8 mouse cellular contexts compared by ENCODE assay signal in the genomic region with DNA sequence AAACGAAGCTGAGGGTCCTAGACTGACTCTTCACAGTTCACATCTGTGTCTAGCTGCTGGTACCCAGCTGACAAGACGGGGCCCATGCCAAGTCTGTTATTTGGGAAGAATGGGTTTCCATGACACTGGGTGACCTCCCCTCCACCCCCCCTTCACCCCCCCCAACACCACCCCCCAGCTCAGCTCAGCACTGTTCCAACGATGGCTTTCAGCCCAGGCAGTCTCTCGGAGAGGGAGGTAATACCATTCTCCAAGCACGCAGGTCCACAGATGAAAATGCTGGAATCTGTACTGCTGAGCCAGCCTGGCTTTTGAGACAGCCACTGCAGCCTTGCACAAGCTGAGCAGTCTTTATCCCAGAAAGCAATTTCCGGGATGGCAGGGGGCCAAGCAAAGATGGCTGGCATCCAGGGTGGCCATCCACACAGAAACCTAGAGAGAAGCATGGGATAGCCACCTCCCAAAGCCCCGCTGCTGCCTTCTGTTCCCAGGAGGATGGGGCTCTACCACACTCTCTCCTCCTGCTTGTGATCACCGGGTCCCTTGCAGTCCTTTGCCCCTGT. TPM values are rescaled to one million over a fixed set of nuclear protein-coding genes. Genes with fewer than 3 reads are reported as not detected.
DNase-seq lines count a peak whose midpoint lies in the region; ATAC-seq and TF ChIP-seq lines count a peak whose summit lies in the region.

No protein-coding gene starts in this region.

- H3K4me3 ChIP-seq in forebrain, embryonic 10.5 days = no peak overlapping the region
- no peak overlapping the region for H3K4me3 ChIP-seq in forebrain, embryonic 11.5 days (ENCODE audit: low read depth, low read length)
- no peak overlapping the region for H3K4me3 ChIP-seq in neural tube, embryonic 12.5 days
- H3K4me3 ChIP-seq in limb, embryonic 14.5 days (replicated peaks; ENCODE audit: low read length) = no peak overlapping the region

- peak overlapping the region; percentile 20; the same call in 1 of the 2 replicates for H3K27ac ChIP-seq in forebrain, embryonic 10.5 days
- H3K27ac ChIP-seq in forebrain, embryonic 11.5 days (ENCODE audit: low read depth, low read length) = no peak overlapping the region
- H3K27ac ChIP-seq in neural tube, embryonic 12.5 days = no peak overlapping the region
- no peak overlapping the region for H3K27ac ChIP-seq in limb, embryonic 14.5 days (replicated peaks; ENCODE audit: low read depth, low read length)

- no peaks in the 10 kb centered on the region for H3K27me3 ChIP-seq in forebrain, embryonic 10.5 days (ENCODE audit: poor library complexity, severe bottlenecking)
- H3K27me3 ChIP-seq in forebrain, embryonic 11.5 days (ENCODE audit: control insufficient read depth, insufficient read depth, low read length) = no peaks in the 10 kb centered on the region
- no peaks in the 10 kb centered on the region for H3K27me3 ChIP-seq in neural tube, embryonic 12.5 days (replicated peaks)
- H3K27me3 ChIP-seq in limb, embryonic 14.5 days (ENCODE audit: control insufficient read depth, insufficient read depth, low read length) = no peaks in the 10 kb centered on the region

- no peak for TF ChIP-seq POLR2A in limb, embryonic 14.5 days (IDR thresholded peaks at IDR 0.05; ENCODE audit: borderline replicate concordance, extremely low read depth, insufficient read depth, insufficient read length)

- H3K9me3 ChIP-seq in forebrain, embryonic 10.5 days = no peaks in the 10 kb centered on the region
- H3K9me3 ChIP-seq in forebrain, embryonic 11.5 days (ENCODE audit: control insufficient read depth, low read length) = no peaks in the 10 kb centered on the region
- H3K9me3 ChIP-seq in neural tube, embryonic 12.5 days = no peaks in the 10 kb centered on the region
- no peaks in the 10 kb centered on the region for H3K9me3 ChIP-seq in limb, embryonic 14.5 days (ENCODE audit: control insufficient read depth, low read length)

- H3K4me2 ChIP-seq in forebrain, embryonic 11.5 days (ENCODE audit: low read depth, low read length, severe bottlenecking) = no peak overlapping the region
- H3K4me2 ChIP-seq in neural tube, embryonic 12.5 days (replicated peaks) = no peak overlapping the region
- H3K4me2 ChIP-seq in limb, embryonic 14.5 days (replicated peaks; ENCODE audit: low read depth, low read length, severe bottlenecking) = no peak overlapping the region

- WGBS in forebrain, embryonic 10.5 days = 78% methylated on average over 8 of the region's 8 CpGs
- WGBS in forebrain, embryonic 11.5 days = 66% methylated on average over 8 of the region's 8 CpGs
- 68% methylated on average over 8 of the region's 8 CpGs for WGBS in neural tube, embryonic 12.5 days
- 46% methylated on average over 8 of the region's 8 CpGs for WGBS in limb, embryonic 14.5 days

- no peak for ATAC-seq in forebrain, embryonic 11.5 days (replicated peaks; ENCODE audit: low FRiP score)
- peak; percentile 63 for ATAC-seq in neural tube, embryonic 12.5 days (ENCODE audit: low FRiP score, low read depth)
- peak; percentile 68 for ATAC-seq in limb, embryonic 14.5 days (ENCODE audit: low FRiP score, low read depth)

- H3K36me3 ChIP-seq in forebrain, embryonic 10.5 days (replicated peaks) = no peaks in the 10 kb centered on the region
- H3K36me3 ChIP-seq in forebrain, embryonic 11.5 days (ENCODE audit: control insufficient read depth, insufficient read depth, low read length) = no peaks in the 10 kb centered on the region
- no peaks in the 10 kb centered on the region for H3K36me3 ChIP-seq in neural tube, embryonic 12.5 days
- H3K36me3 ChIP-seq in limb, embryonic 14.5 days (ENCODE audit: control insufficient read depth, insufficient read depth, low read length) = no peaks in the 10 kb centered on the region

- peaks cover 29% of the 10 kb centered on the region for H3K4me1 ChIP-seq in forebrain, embryonic 10.5 days
- no peaks in the 10 kb centered on the region; the same call in 1 of the 2 replicates for H3K4me1 ChIP-seq in forebrain, embryonic 11.5 days (replicated peaks; ENCODE audit: control insufficient read depth, insufficient read depth, low read length)
- H3K4me1 ChIP-seq in neural tube, embryonic 12.5 days = peaks cover 5% of the 10 kb centered on the region; the same call in 1 of the 2 replicates
- peaks cover 6% of the 10 kb centered on the region; the same call in 1 of the 2 replicates for H3K4me1 ChIP-seq in limb, embryonic 14.5 days (ENCODE audit: control insufficient read depth, insufficient read depth, low read length)

- H3K9ac ChIP-seq in forebrain, embryonic 11.5 days (ENCODE audit: low read length) = no peak overlapping the region
- no peak overlapping the region for H3K9ac ChIP-seq in neural tube, embryonic 12.5 days
- no peak overlapping the region for H3K9ac ChIP-seq in limb, embryonic 14.5 days (ENCODE audit: low read depth, low read length, severe bottlenecking)

- DNase-seq in forebrain, embryonic 10.5 days (ENCODE audit: extremely low spot score, low spot score) = no peak
- DNase-seq in forebrain, embryonic 11.5 days (ENCODE audit: low spot score) = no peak
- no peak for DNase-seq in neural tube, embryonic 10.5 days (ENCODE audit: extremely low spot score, low spot score)
- DNase-seq in frontal cortex, postnatal 14 days (ENCODE audit: low spot score in 2 of 2) = peak; percentile 67 to 71
- DNase-seq in limb, embryonic 14.5 days (ENCODE audit: low spot score) = peak; percentile 64
- DNase-seq in spleen, postnatal 14 days (ENCODE audit: low spot score in 2 of 2) = no peak
- DNase-seq in c-Kit-positive CD71-positive TER-119-positive erythroid progenitor cells, embryonic 14.5 days (ENCODE audit: low spot score) = no peak

RNA-seq across cellular contexts. Expression of gene Cacna2d4, which starts 1.2 kb away (rescaled TPM):
- polyA plus RNA-seq in forebrain, embryonic 10.5 days (2016; fragmentation: Nextera tagmentation; extraction: Ambion mirVana) = not detected in 2 replicates
- 0.05 TPM in 1 of 2 replicates, not detected in the other for polyA plus RNA-seq in forebrain, embryonic 11.5 days (2014; fragmentation: Nextera tagmentation; extraction: Ambion mirVana)
- 0.04 and 0.41 TPM in 2 replicates for polyA plus RNA-seq in neural tube, embryonic 12.5 days (2016; fragmentation: Nextera tagmentation; extraction: Ambion mirVana)
- polyA plus RNA-seq in limb, embryonic 14.5 days (2012; rRNA removed) = 0.08 TPM in 1 of 2 replicates, not detected in the other
- not detected in 2 replicates for polyA plus RNA-seq in limb, embryonic 14.5 days (2014; fragmentation: Nextera tagmentation; extraction: Ambion mirVana)

RNA-seq across cellular contexts. Expression of gene Cacna1c, which starts 41.3 kb away (rescaled TPM):
- 1.8 and 2.0 TPM in 2 replicates for polyA plus RNA-seq in forebrain, embryonic 10.5 days (2016; fragmentation: Nextera tagmentation; extraction: Ambion mirVana)
- polyA plus RNA-seq in forebrain, embryonic 11.5 days (2014; fragmentation: Nextera tagmentation; extraction: Ambion mirVana) = 3.4 and 4.8 TPM in 2 replicates
- 5.9 TPM in 2 replicates for polyA plus RNA-seq in neural tube, embryonic 12.5 days (2016; fragmentation: Nextera tagmentation; extraction: Ambion mirVana)
- 29.0 and 33.6 TPM in 2 replicates for polyA plus RNA-seq in limb, embryonic 14.5 days (2012; rRNA removed)
- 8.9 and 11.7 TPM in 2 replicates for polyA plus RNA-seq in limb, embryonic 14.5 days (2014; fragmentation: Nextera tagmentation; extraction: Ambion mirVana)

Comparison
In these comparisons a context has a peak if more than half of its experiments do, and no peak if none do; other contexts are left out.
1. DNase-seq: peak in frontal cortex, postnatal 14 days (2 of 2) and limb, embryonic 14.5 days (single experiment); none in forebrain, embryonic 10.5 days (single experiment), forebrain, embryonic 11.5 days (single experiment), neural tube, embryonic 10.5 days (single experiment), spleen, postnatal 14 days (0 of 2) and c-Kit-positive CD71-positive TER-119-positive erythroid progenitor cells, embryonic 14.5 days (single experiment).